Mouse (Mus musculus) forebrain, embryonic 13.5 days (tissue): ENCODE results near the gene Map2k4. TPM values are rescaled to one million over a fixed set of nuclear protein-coding genes. Genes with fewer than 3 reads are reported as not detected.

Source experiments
- ATAC-seq: fragments of 200-750 bp; cut with Nextera tagmentation; 2 replicates; pipeline ENCODE4 v1.8.0; 2017
- H3K27ac ChIP-seq: fragments of 300-500 bp; sonication (generic); 2 replicates; pipeline ENCODE4 v1.5.1; 2015; ENCODE audit warnings: inconsistent platforms, mild to moderate bottlenecking, moderate library complexity
- H3K27me3 ChIP-seq: fragments of 300-500 bp; sonication (generic); 2 replicates; pipeline ENCODE4 v1.6.1; 2015; ENCODE audit warnings: mild to moderate bottlenecking, inconsistent platforms
- H3K36me3 ChIP-seq: fragments of 300-500 bp; sonication (generic); 2 replicates; pipeline ENCODE4 v1.6.1; 2015; ENCODE audit warnings: mild to moderate bottlenecking, inconsistent platforms; ENCODE audit not compliant: poor library complexity, severe bottlenecking
- H3K4me1 ChIP-seq: fragments of 300-500 bp; sonication (generic); 2 replicates; pipeline ENCODE4 v1.6.1; 2015; ENCODE audit warnings: inconsistent platforms
- H3K4me2 ChIP-seq: fragments of 300-500 bp; sonication (generic); 2 replicates; pipeline ENCODE4 v1.6.1; 2015; ENCODE audit warnings: inconsistent platforms, mild to moderate bottlenecking, moderate library complexity
- H3K4me3 ChIP-seq: fragments of 300-500 bp; sonication (generic); 2 replicates; pipeline ENCODE4 v1.5.1; 2015; ENCODE audit warnings: mild to moderate bottlenecking, inconsistent platforms
- H3K9ac ChIP-seq: fragments of 300-500 bp; sonication (generic); 2 replicates; pipeline ENCODE4 v1.6.1; 2015; ENCODE audit warnings: mild to moderate bottlenecking, inconsistent platforms
- H3K9me3 ChIP-seq: fragments of 300-500 bp; sonication (generic); replicated peaks from 2 replicates; pipeline ENCODE4 v1.6.1; 2016; ENCODE audit warnings: inconsistent platforms
- WGBS: fragments of 180-500 bp; shearing (Covaris S2); methylation state at CpG from one replicate; pipeline ENCODE4 v1.1.7; 2015; 5-methylcytosine and 5-hydroxymethylcytosine counted together
- polyA plus RNA-seq: library from polyadenylated mRNA; unstranded; fragments of >200 nt; fragmentation: Nextera tagmentation; extraction: Ambion mirVana; gene quantifications from 2 replicates; pipeline ENCODE4 v1.2.1, GENCODE M21; 2015

Gene Map2k4
- polyA plus RNA-seq, 1 experiment from 2014 or later, result 65.2 TPM

- no peaks in the 10 kb centered on the region for H3K4me1 ChIP-seq
- no peaks in the 10 kb centered on the region for H3K9me3 ChIP-seq
- no peak for ATAC-seq
- 81% methylated on average over 1 of the region's 1 CpGs for WGBS
- H3K4me2 ChIP-seq, result no peak overlapping the region
- no peak overlapping the region for H3K4me3 ChIP-seq
- no peaks in the 10 kb centered on the region for H3K36me3 ChIP-seq
- no peak overlapping the region for H3K9ac ChIP-seq
- no peak overlapping the region for H3K27ac ChIP-seq
- no peaks in the 10 kb centered on the region for H3K27me3 ChIP-seq
Measured at GRCm38 (mm10) chr11:65795896-65796295, 7.8 kb upstream of the Map2k4 start.

- Histone ChIP-seq H3K4me1 (no peaks in the 10 kb centered on the region), H3K9me3 (no peaks in the 10 kb centered on the region), H3K36me3 (no peaks in the 10 kb centered on the region), H3K27me3 (no peaks in the 10 kb centered on the region), H3K4me3 (no peak overlapping the region), H3K9ac (no peak overlapping the region), H3K27ac (no peak overlapping the region), H3K4me2 (no peak overlapping the region)
- ATAC-seq, result no peak
- WGBS, result 81% methylated on average over 10 of the region's 10 CpGs
Measured at GRCm38 (mm10) chr11:65794428-65795219, 6.5 kb upstream of the Map2k4 start.

- peak overlapping the region; percentile 83 for H3K27ac ChIP-seq
- peak; percentile 90 for ATAC-seq
- WGBS, result under 1% methylated on average over 55 of the region's 71 CpGs
- H3K9ac ChIP-seq, result peak overlapping the region; percentile 98
- peak overlapping the region; percentile 82 for H3K4me2 ChIP-seq
- peak overlapping the region; percentile 96 for H3K4me3 ChIP-seq
- H3K9me3 ChIP-seq, result no peaks in the 10 kb centered on the region
- peaks cover 17% of the 10 kb centered on the region for H3K4me1 ChIP-seq
- H3K27me3 ChIP-seq, result no peaks in the 10 kb centered on the region
- no peaks in the 10 kb centered on the region for H3K36me3 ChIP-seq
Measured at GRCm38 (mm10) chr11:65787421-65788151, 511 bp downstream of the Map2k4 start.

GRCm38 (mm10) chr11:65786160-65786559 is 1.9 kb downstream of the Map2k4 start:
- WGBS, result 97% methylated on average over 2 of the region's 2 CpGs
- H3K4me2 ChIP-seq, result peak overlapping the region; percentile 82
- H3K4me1 ChIP-seq, result peaks cover 17% of the 10 kb centered on the region
- H3K9me3 ChIP-seq, result no peaks in the 10 kb centered on the region
- H3K27me3 ChIP-seq, result no peaks in the 10 kb centered on the region
- peak overlapping the region; percentile 13; the same call in 1 of the 2 replicates for H3K4me3 ChIP-seq
- ATAC-seq, result no peak
- 0 out of 2 replicates have a peak, but pooled peaks cover under 1% of the 10 kb centered on the region for H3K36me3 ChIP-seq
- H3K9ac ChIP-seq, result no peak overlapping the region; the same call in 1 of the 2 replicates
- no peak overlapping the region for H3K27ac ChIP-seq

GRCm38 (mm10) chr11:65781596-65781995 is 6.5 kb downstream of the Map2k4 start:
- H3K27me3 ChIP-seq, result no peaks in the 10 kb centered on the region
- H3K36me3 ChIP-seq, result peaks cover 19% of the 10 kb centered on the region
- no peak overlapping the region for H3K9ac ChIP-seq
- H3K4me3 ChIP-seq, result no peak overlapping the region
- no peak overlapping the region for H3K27ac ChIP-seq
- H3K4me1 ChIP-seq, result peaks cover 8% of the 10 kb centered on the region
- ATAC-seq, result no peak
- H3K4me2 ChIP-seq, result no peak overlapping the region
- no peaks in the 10 kb centered on the region for H3K9me3 ChIP-seq
- WGBS, result 97% methylated on average over 3 of the region's 3 CpGs

GRCm38 (mm10) chr11:65779578-65779977 is 8.5 kb downstream of the Map2k4 start:
- Histone ChIP-seq H3K4me1 (no peaks in the 10 kb centered on the region), H3K9me3 (no peaks in the 10 kb centered on the region), H3K27me3 (no peaks in the 10 kb centered on the region), H3K9ac (no peak overlapping the region), H3K4me3 (no peak overlapping the region), H3K36me3 (peaks cover 19% of the 10 kb centered on the region), H3K27ac (no peak overlapping the region), H3K4me2 (no peak overlapping the region)
- 93% methylated on average over 1 of the region's 1 CpGs for WGBS
- ATAC-seq, result no peak

- WGBS, result 93% methylated on average over 1 of the region's 1 CpGs
- peaks cover 19% of the 10 kb centered on the region for H3K36me3 ChIP-seq
- H3K27ac ChIP-seq, result no peak overlapping the region
- no peaks in the 10 kb centered on the region for H3K4me1 ChIP-seq
- H3K27me3 ChIP-seq, result no peaks in the 10 kb centered on the region
- ATAC-seq, result no peak
- no peak overlapping the region for H3K9ac ChIP-seq
- no peaks in the 10 kb centered on the region for H3K9me3 ChIP-seq
- no peak overlapping the region for H3K4me2 ChIP-seq
- no peak overlapping the region for H3K4me3 ChIP-seq
Measured at GRCm38 (mm10) chr11:65779066-65779465, 9.0 kb downstream of the Map2k4 start.

GRCm38 (mm10) chr11:65777810-65778209 is 10.3 kb downstream of the Map2k4 start:
- 86% methylated on average over 5 of the region's 5 CpGs for WGBS

GRCm38 (mm10) chr11:65776906-65777611 is 11.0 kb downstream of the Map2k4 start:
- no peak overlapping the region for H3K4me3 ChIP-seq
- H3K9me3 ChIP-seq, result no peaks in the 10 kb centered on the region
- no peak overlapping the region for H3K4me2 ChIP-seq
- H3K27ac ChIP-seq, result no peak overlapping the region
- H3K4me1 ChIP-seq, result no peaks in the 10 kb centered on the region
- no peak for ATAC-seq
- H3K27me3 ChIP-seq, result no peaks in the 10 kb centered on the region
- H3K9ac ChIP-seq, result no peak overlapping the region
- H3K36me3 ChIP-seq, result peaks cover 19% of the 10 kb centered on the region
- WGBS, result 50% methylated on average over 2 of the region's 2 CpGs

More at GRCm38 (mm10) chr11:65777810-65778209, 10.3 kb downstream of the Map2k4 start:
- Histone ChIP-seq H3K27ac (no peak overlapping the region), H3K4me3 (no peak overlapping the region), H3K36me3 (peaks cover 19% of the 10 kb centered on the region), H3K4me2 (no peak overlapping the region), H3K9ac (no peak overlapping the region), H3K4me1 (no peaks in the 10 kb centered on the region), H3K27me3 (no peaks in the 10 kb centered on the region), H3K9me3 (no peaks in the 10 kb centered on the region)
- ATAC-seq, result no peak

- no peaks in the 10 kb centered on the region for H3K27me3 ChIP-seq
- H3K36me3 ChIP-seq, result no peaks in the 10 kb centered on the region
- no peak overlapping the region for H3K9ac ChIP-seq
- no peak overlapping the region for H3K27ac ChIP-seq
- no peak for ATAC-seq
- no peaks in the 10 kb centered on the region for H3K9me3 ChIP-seq
- no peak overlapping the region for H3K4me3 ChIP-seq
- no peak overlapping the region for H3K4me2 ChIP-seq
- 0 out of 2 replicates have a peak, but pooled peaks cover 4% of the 10 kb centered on the region for H3K4me1 ChIP-seq
- 68% methylated on average over 6 of the region's 6 CpGs for WGBS
Measured at GRCm38 (mm10) chr11:65773946-65774656, 14.0 kb downstream of the Map2k4 start.

- 91% methylated on average over 2 of the region's 2 CpGs for WGBS
- Histone ChIP-seq H3K4me3 (no peak overlapping the region), H3K4me1 (peaks cover 9% of the 10 kb centered on the region), H3K36me3 (no peaks in the 10 kb centered on the region), H3K9me3 (no peaks in the 10 kb centered on the region), H3K27ac (no peak overlapping the region), H3K27me3 (no peaks in the 10 kb centered on the region), H3K9ac (no peak overlapping the region), H3K4me2 (no peak overlapping the region)
- ATAC-seq, result no peak
Measured at GRCm38 (mm10) chr11:65773535-65773934, 14.6 kb downstream of the Map2k4 start.
